Mouse (Mus musculus): ENCODE measurements around the gene Fibp. TPM values are rescaled to one million over a fixed set of nuclear protein-coding genes. Genes with fewer than 3 reads are reported as not detected.
A peak's percentile ranks its signal among the peaks of the same experiment; 100 is the strongest.

The Fibp gene
- polyA plus RNA-seq, 1 experiment: 134 TPM

- Histone ChIP-seq H3K36me3 (replicated peaks; ENCODE audit: low read length) (peaks cover 61% of the 10 kb centered on the region), H3K4me3 (replicated peaks) (peak overlapping the region; percentile 100), H3K27me3 (replicated peaks) (no peaks in the 10 kb centered on the region), H3K9me3 (no peaks in the 10 kb centered on the region), H3K4me1 (peaks cover 60% of the 10 kb centered on the region)
- TF ChIP-seq GATA1 (IDR thresholded peaks at IDR 0.05; ENCODE audit: borderline replicate concordance, low read length) (no peak), FLI1 (IDR thresholded peaks at IDR 0.05; ENCODE audit: low read length) (no peak)
These were observed 37.4 kb upstream of the Fibp start for GRCm38 (mm10) chr19:5422895-5423443.

- H3K4me3 ChIP-seq (replicated peaks): peak overlapping the region; percentile 100
- peaks cover 57% of the 10 kb centered on the region for H3K4me1 ChIP-seq
- H3K27me3 ChIP-seq (replicated peaks): no peaks in the 10 kb centered on the region
- TF ChIP-seq FLI1 (IDR thresholded peaks at IDR 0.05; ENCODE audit: low read length): no peak
- TF ChIP-seq GATA1 (IDR thresholded peaks at IDR 0.05; ENCODE audit: borderline replicate concordance, low read length): no peak
- H3K36me3 ChIP-seq (replicated peaks; ENCODE audit: low read length): peaks cover 65% of the 10 kb centered on the region
- H3K9me3 ChIP-seq: no peaks in the 10 kb centered on the region
These were observed 36.9 kb upstream of the Fibp start for GRCm38 (mm10) chr19:5423561-5423960.

- H3K27me3 ChIP-seq (replicated peaks): no peaks in the 10 kb centered on the region
- H3K4me1 ChIP-seq: peaks cover 62% of the 10 kb centered on the region
- H3K9me3 ChIP-seq: no peaks in the 10 kb centered on the region
- H3K4me3 ChIP-seq (replicated peaks): peak overlapping the region; percentile 100
- TF ChIP-seq GATA1 (IDR thresholded peaks at IDR 0.05; ENCODE audit: borderline replicate concordance, low read length) (no peak), FLI1 (IDR thresholded peaks at IDR 0.05; ENCODE audit: low read length) (no peak)
- H3K36me3 ChIP-seq (replicated peaks; ENCODE audit: low read length): peaks cover 65% of the 10 kb centered on the region
These were observed 36.2 kb upstream of the Fibp start for GRCm38 (mm10) chr19:5424092-5424781.

GRCm38 (mm10) chr19:5424782-5425741 lies 35.4 kb upstream of the Fibp start, which contains the start of the genes Drap1 and AI837181:
Gene Drap1 (minus strand): TSS chr19:5424979.
Gene AI837181 (plus strand): TSS chr19:5425144.
- Histone ChIP-seq H3K4me1 (peaks cover 65% of the 10 kb centered on the region), H3K27me3 (replicated peaks) (no peaks in the 10 kb centered on the region), H3K36me3 (replicated peaks; ENCODE audit: low read length) (peaks cover 60% of the 10 kb centered on the region), H3K9me3 (no peaks in the 10 kb centered on the region), H3K4me3 (replicated peaks) (peak within 1 kb of the TSS; percentile 100)
- no peak for TF ChIP-seq FLI1 (IDR thresholded peaks at IDR 0.05; ENCODE audit: low read length)
- no peak for TF ChIP-seq GATA1 (IDR thresholded peaks at IDR 0.05; ENCODE audit: borderline replicate concordance, low read length)

GRCm38 (mm10) chr19:5425906-5426565 lies 34.4 kb upstream of the Fibp start:
- Histone ChIP-seq H3K4me3 (replicated peaks) (peak overlapping the region; percentile 100), H3K9me3 (no peaks in the 10 kb centered on the region), H3K27me3 (replicated peaks) (no peaks in the 10 kb centered on the region), H3K4me1 (peaks cover 64% of the 10 kb centered on the region), H3K36me3 (replicated peaks; ENCODE audit: low read length) (peaks cover 50% of the 10 kb centered on the region)
- TF ChIP-seq GATA1 (IDR thresholded peaks at IDR 0.05; ENCODE audit: borderline replicate concordance, low read length) (no peak), FLI1 (IDR thresholded peaks at IDR 0.05; ENCODE audit: low read length) (no peak)

GRCm38 (mm10) chr19:5426640-5427290 lies 33.6 kb upstream of the Fibp start:
- Histone ChIP-seq H3K36me3 (replicated peaks; ENCODE audit: low read length) (peaks cover 43% of the 10 kb centered on the region), H3K9me3 (no peaks in the 10 kb centered on the region), H3K27me3 (replicated peaks) (peaks cover 6% of the 10 kb centered on the region), H3K4me3 (replicated peaks) (peak overlapping the region; percentile 100), H3K4me1 (peaks cover 67% of the 10 kb centered on the region)
- TF ChIP-seq FLI1 (IDR thresholded peaks at IDR 0.05; ENCODE audit: low read length) (no peak), GATA1 (IDR thresholded peaks at IDR 0.05; ENCODE audit: borderline replicate concordance, low read length) (no peak)

- Histone ChIP-seq H3K36me3 (replicated peaks; ENCODE audit: low read length) (peaks cover 30% of the 10 kb centered on the region), H3K4me1 (peaks cover 70% of the 10 kb centered on the region), H3K4me3 (replicated peaks) (no peak overlapping the region), H3K9me3 (no peaks in the 10 kb centered on the region), H3K27me3 (replicated peaks) (peaks cover 8% of the 10 kb centered on the region)
- TF ChIP-seq FLI1 (IDR thresholded peaks at IDR 0.05; ENCODE audit: low read length): no peak
- no peak for TF ChIP-seq GATA1 (IDR thresholded peaks at IDR 0.05; ENCODE audit: borderline replicate concordance, low read length)
These were observed 32.3 kb upstream of the Fibp start for GRCm38 (mm10) chr19:5428083-5428482.

- Histone ChIP-seq H3K9me3 (no peaks in the 10 kb centered on the region), H3K4me3 (replicated peaks) (no peak overlapping the region), H3K4me1 (peaks cover 70% of the 10 kb centered on the region), H3K27me3 (replicated peaks) (peaks cover 8% of the 10 kb centered on the region), H3K36me3 (replicated peaks; ENCODE audit: low read length) (peaks cover 23% of the 10 kb centered on the region)
- TF ChIP-seq FLI1 (IDR thresholded peaks at IDR 0.05; ENCODE audit: low read length) (no peak), GATA1 (IDR thresholded peaks at IDR 0.05; ENCODE audit: borderline replicate concordance, low read length) (no peak)
These were observed 31.2 kb upstream of the Fibp start for GRCm38 (mm10) chr19:5429219-5429618.

- Histone ChIP-seq H3K36me3 (replicated peaks; ENCODE audit: low read length) (peaks cover 23% of the 10 kb centered on the region), H3K4me3 (replicated peaks) (no peak overlapping the region), H3K9me3 (no peaks in the 10 kb centered on the region), H3K27me3 (replicated peaks) (peaks cover 10% of the 10 kb centered on the region), H3K4me1 (peaks cover 75% of the 10 kb centered on the region)
- TF ChIP-seq GATA1 (IDR thresholded peaks at IDR 0.05; ENCODE audit: borderline replicate concordance, low read length): no peak
- no peak for TF ChIP-seq FLI1 (IDR thresholded peaks at IDR 0.05; ENCODE audit: low read length)
These were observed 30.6 kb upstream of the Fibp start for GRCm38 (mm10) chr19:5429806-5430205.

All from megakaryocyte, embryonic 14.5 days (primary cell).